Mouse (Mus musculus): Measurements from ENCODE around the gene Zswim3.

DNA sequence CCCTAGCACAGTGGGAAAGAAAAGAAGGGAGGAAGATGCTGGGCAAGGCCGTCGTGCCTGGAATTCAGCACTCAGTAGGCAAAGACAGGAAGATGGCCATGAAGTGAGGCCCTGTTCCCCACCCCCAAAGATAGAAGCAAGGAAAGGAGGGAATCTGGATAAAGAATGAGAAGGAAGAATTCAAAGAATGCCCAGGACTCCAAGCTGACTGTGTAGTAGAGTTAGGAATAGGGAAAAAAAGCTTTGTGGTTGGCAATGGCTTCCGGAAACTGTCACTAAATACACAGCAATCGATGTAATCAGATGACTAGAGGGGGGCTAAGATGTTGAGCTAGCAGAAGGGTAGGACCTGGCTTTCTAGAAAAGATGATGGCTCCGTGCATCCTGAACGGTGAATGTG is 12.3 kb downstream of the Zswim3 start:
- TF ChIP-seq EP300 (IDR thresholded peaks at IDR 0.05) = no peak
- no peak for TF ChIP-seq CTCF (IDR thresholded peaks at IDR 0.05)
